Mouse (Mus musculus): Measurements from ENCODE around the gene Ntf5.
A peak's percentile ranks its signal among the peaks of the same experiment; 100 is the strongest.

The Ntf5 gene

GRCm38 (mm10) chr7:45403532-45404261, 9.8 kb upstream of the Ntf5 start:
- DNase-seq (ENCODE audit: extremely low spot score, low spot score), result peak; percentile 61

- DNase-seq (ENCODE audit: extremely low spot score, low spot score), result peak; percentile 60
These were observed 8.1 kb upstream of the Ntf5 start, which contains the start of gene Kcna7 for GRCm38 (mm10) chr7:45405091-45406075. Gene Kcna7, plus strand, starts transcription at chr7:45405653.

GRCm38 (mm10) chr7:45406157-45407156, 7.0 kb upstream of the Ntf5 start:
- peak; percentile 47 for DNase-seq (ENCODE audit: extremely low spot score, low spot score)

GRCm38 (mm10) chr7:45407836-45408235, 5.7 kb upstream of the Ntf5 start:
- DNase-seq (ENCODE audit: extremely low spot score, low spot score), result no peak

- no peak for DNase-seq (ENCODE audit: extremely low spot score, low spot score)
These were observed 5.1 kb upstream of the Ntf5 start for GRCm38 (mm10) chr7:45408351-45408750.

GRCm38 (mm10) chr7:45408949-45409348, 4.5 kb upstream of the Ntf5 start:
- DNase-seq (ENCODE audit: extremely low spot score, low spot score), result no peak

- DNase-seq (ENCODE audit: extremely low spot score, low spot score), result no peak
These were observed 3.9 kb upstream of the Ntf5 start for GRCm38 (mm10) chr7:45409497-45410163.

- no peak for DNase-seq (ENCODE audit: extremely low spot score, low spot score)
These were observed 1.1 kb upstream of the Ntf5 start for GRCm38 (mm10) chr7:45412421-45412820.

- no peak for DNase-seq (ENCODE audit: extremely low spot score, low spot score)
These were observed 607 bp downstream of the Ntf5 start for GRCm38 (mm10) chr7:45413864-45414739.

- no peak for DNase-seq (ENCODE audit: extremely low spot score, low spot score)
These were observed 1.3 kb downstream of the Ntf5 start for GRCm38 (mm10) chr7:45414740-45415224.

- no peak for DNase-seq (ENCODE audit: extremely low spot score, low spot score)
These were observed 2.1 kb downstream of the Ntf5 start for GRCm38 (mm10) chr7:45415636-45416035.

- no peak for DNase-seq (ENCODE audit: extremely low spot score, low spot score)
These were observed 4.5 kb downstream of the Ntf5 start for GRCm38 (mm10) chr7:45417962-45418492.

- DNase-seq (ENCODE audit: extremely low spot score, low spot score), result no peak
These were observed 6.5 kb downstream of the Ntf5 start for GRCm38 (mm10) chr7:45419859-45420614.

- no peak for DNase-seq (ENCODE audit: extremely low spot score, low spot score)
These were observed 7.1 kb downstream of the Ntf5 start, which contains the start of gene Lhb for GRCm38 (mm10) chr7:45420615-45420919. Gene Lhb, plus strand, starts transcription at chr7:45420820.

GRCm38 (mm10) chr7:45421194-45421593, 7.7 kb downstream of the Ntf5 start:
- DNase-seq (ENCODE audit: extremely low spot score, low spot score), result no peak

- no peak for DNase-seq (ENCODE audit: extremely low spot score, low spot score)
These were observed 13.1 kb downstream of the Ntf5 start for GRCm38 (mm10) chr7:45426556-45426955.

GRCm38 (mm10) chr7:45433835-45434202, 20.3 kb downstream of the Ntf5 start:
- DNase-seq (ENCODE audit: extremely low spot score, low spot score), result no peak

GRCm38 (mm10) chr7:45434203-45435015, 20.9 kb downstream of the Ntf5 start, which contains the start of gene Gys1:
Gene Gys1, plus strand, starts transcription at chr7:45434844.
- peak; percentile 100 for DNase-seq (ENCODE audit: extremely low spot score, low spot score)

Data from neural tube, embryonic 10.5 days (tissue).